Mouse (Mus musculus): ENCODE measurements at regions not wholly inside any gene's neighbourhood (a gene's known extent, or its start where the extent isn't known, plus 50 kb on each side); places are given as distances from the start of the nearest gene placed in this dataset.
"Not testable (repeated sequence)": the region's sequence is repeated elsewhere in the genome, so short reads cannot be mapped to it uniquely, and the experiment has no call there.

- no peak for DNase-seq (ENCODE audit: extremely low read depth, insufficient read length, low spot score)
These were observed 397.8 kb upstream of the Gm21833 start for GRCm38 (mm10) chr16:82430384-82430783.

- DNase-seq (ENCODE audit: extremely low read depth, insufficient read length, low spot score) = no peak
These were observed 397.1 kb upstream of the Gm21833 start for GRCm38 (mm10) chr16:82431075-82431474.

- DNase-seq (ENCODE audit: extremely low read depth, insufficient read length, low spot score) = peak; percentile 2
These were observed 396.4 kb upstream of the Gm21833 start for GRCm38 (mm10) chr16:82431811-82432210.

- DNase-seq (ENCODE audit: extremely low read depth, insufficient read length, low spot score) = no peak
These were observed 367.3 kb upstream of the Gm21833 start for GRCm38 (mm10) chr16:82460872-82461271.

GRCm38 (mm10) chr16:82470736-82471387 is 357.3 kb upstream of the Gm21833 start:
- DNase-seq (ENCODE audit: extremely low read depth, insufficient read length, low spot score) = no peak

GRCm38 (mm10) chr16:82520406-82520805 is 307.8 kb upstream of the Gm21833 start:
- DNase-seq (ENCODE audit: extremely low read depth, insufficient read length, low spot score) = no peak

- no peak for DNase-seq (ENCODE audit: extremely low read depth, insufficient read length, low spot score)
These were observed 306.6 kb upstream of the Gm21833 start for GRCm38 (mm10) chr16:82521582-82521981.

GRCm38 (mm10) chr16:82564361-82564760 is 263.8 kb upstream of the Gm21833 start:
- DNase-seq (ENCODE audit: extremely low read depth, insufficient read length, low spot score) = no peak

- DNase-seq (ENCODE audit: extremely low read depth, insufficient read length, low spot score) = not testable (repeated sequence)
These were observed 231.7 kb upstream of the Gm21833 start for GRCm38 (mm10) chr16:82596461-82596860.

- DNase-seq (ENCODE audit: extremely low read depth, insufficient read length, low spot score) = no peak
These were observed 226.1 kb upstream of the Gm21833 start for GRCm38 (mm10) chr16:82602038-82602437.
